Comparison of ENCODE assay signal across 20 mouse cellular contexts in genomic region chr1:37698852-37699439, GRCm38 (mm10). TPM values are rescaled to one million over a fixed set of nuclear protein-coding genes. Genes with fewer than 3 reads are reported as not detected.
DNase-seq lines count a peak whose midpoint lies in the region; ATAC-seq and TF ChIP-seq lines count a peak whose summit lies in the region.
"Had no signal": no experiment of that assay in that cellular context is flagged by ENCODE, and none has a peak within 500 bp of the region (broad histone marks: within the 10 kb centered on the region; RNA-seq: fewer than 3 reads in every experiment).

No protein-coding gene starts in this region.

- H3K9me3 ChIP-seq in heart, embryonic 12.5 days (replicated peaks), result no peaks in the 10 kb centered on the region
- H3K9me3 ChIP-seq: embryonic facial prominence, embryonic 12.5 days; limb, embryonic 12.5 days; liver, embryonic 13.5 days; midbrain, embryonic 12.5 days had no signal

- no peak for TF ChIP-seq CTCF in layer of hippocampus, adult 2 months (conservative IDR thresholded peaks at IDR 0.05)
- no peak for TF ChIP-seq CTCF in olfactory bulb, adult 2 months (IDR thresholded peaks at IDR 0.05; ENCODE audit: insufficient read depth, low read depth, low read length)

- H3K4me2 ChIP-seq in heart, embryonic 12.5 days, result no peak overlapping the region
- H3K4me2 ChIP-seq: embryonic facial prominence, embryonic 12.5 days; limb, embryonic 12.5 days; liver, embryonic 13.5 days; midbrain, embryonic 12.5 days had no signal

- H3K9ac ChIP-seq in heart, embryonic 12.5 days, result no peak overlapping the region
- H3K9ac ChIP-seq: embryonic facial prominence, embryonic 12.5 days; limb, embryonic 12.5 days; liver, embryonic 13.5 days; midbrain, embryonic 12.5 days had no signal

- H3K4me1 ChIP-seq in heart, embryonic 12.5 days (replicated peaks), result peaks cover 51% of the 10 kb centered on the region
- peaks cover 66% of the 10 kb centered on the region for H3K4me1 ChIP-seq in olfactory bulb, adult 2 months (ENCODE audit: control insufficient read depth, insufficient read depth, low read length)
- H3K4me1 ChIP-seq: liver, embryonic 13.5 days had no signal

- ATAC-seq in heart, embryonic 12.5 days (ENCODE audit: insufficient number of reproducible peaks, low FRiP score), result 0 out of 2 replicates have a peak, but pooled peaks have one; percentile 36

- H3K36me3 ChIP-seq in heart, embryonic 12.5 days, result no peaks in the 10 kb centered on the region
- H3K36me3 ChIP-seq: embryonic facial prominence, embryonic 12.5 days; limb, embryonic 12.5 days; liver, embryonic 13.5 days; midbrain, embryonic 12.5 days had no signal

- DNase-seq in heart, adult 8-10 months (ENCODE audit: low spot score), result no peak
- no peak for DNase-seq in layer of hippocampus, adult 2 months (ENCODE audit: low spot score in 2 of 2)
- no peak for DNase-seq in layer of hippocampus, postnatal 14 days (ENCODE audit: low spot score in 2 of 2)
- peak; percentile 67 for DNase-seq in right cerebral cortex, adult 18-20 months
- no peak for DNase-seq in right cerebral cortex, postnatal 10 days (ENCODE audit: low spot score in 2 of 2)
- no peak for DNase-seq in gastrocnemius, postnatal 25 days
- DNase-seq: cerebellum, adult 18-20 months; cerebellum, postnatal 36 days; gastrocnemius, postnatal 10 days; kidney, adult 9 months; liver, embryonic 13.5 days; retina, postnatal 1 day; spleen, adult 18-20 months; thymus, adult 18-20 months had no signal

- 51% methylated on average over 5 of the region's 5 CpGs for WGBS in heart, embryonic 12.5 days
- WGBS in olfactory bulb, adult 2 months, result 37% methylated on average over 5 of the region's 5 CpGs

- H3K4me3 ChIP-seq in heart, embryonic 12.5 days, result no peak overlapping the region
- H3K4me3 ChIP-seq in layer of hippocampus, adult 2 months, result no peak overlapping the region; the same call in 1 of the 2 replicates
- H3K4me3 ChIP-seq in olfactory bulb, adult 2 months (ENCODE audit: insufficient read depth, low read depth, low read length), result no peak overlapping the region
- H3K4me3 ChIP-seq: embryonic facial prominence, embryonic 12.5 days; limb, embryonic 12.5 days; liver, embryonic 13.5 days; midbrain, embryonic 12.5 days had no signal

- H3K27ac ChIP-seq in heart, embryonic 12.5 days (ENCODE audit: poor library complexity, severe bottlenecking), result peak overlapping the region; percentile 70
- peak overlapping the region; percentile 91 for H3K27ac ChIP-seq in layer of hippocampus, adult 2 months
- peak overlapping the region; percentile 93 for H3K27ac ChIP-seq in olfactory bulb, adult 2 months (ENCODE audit: insufficient read depth, low read depth, low read length)
- H3K27ac ChIP-seq: embryonic facial prominence, embryonic 12.5 days; limb, embryonic 12.5 days; liver, embryonic 13.5 days; macrophage; midbrain, embryonic 12.5 days had no signal

- no peaks in the 10 kb centered on the region for H3K27me3 ChIP-seq in heart, embryonic 12.5 days (replicated peaks)
- H3K27me3 ChIP-seq: limb, embryonic 12.5 days; midbrain, embryonic 12.5 days had no signal

- TF ChIP-seq POLR2A in olfactory bulb, adult 2 months (IDR thresholded peaks at IDR 0.05; ENCODE audit: insufficient read depth, low read depth, low read length), result no peak

RNA-seq across cellular contexts. Expression of gene 2010300C02Rik, which starts 20.9 kb away (rescaled TPM):
- polyA plus RNA-seq in heart, embryonic 12.5 days (2016; fragmentation: Nextera tagmentation; extraction: Ambion mirVana), result 6.4 and 6.5 TPM in 2 replicates
- 1 to 10 TPM; 1.1 to 3.0 (median 2.0) TPM for total RNA-seq in heart, adult 8-10 months (2022)
- 100 to 1,000 TPM; 399 to 415 TPM for total RNA-seq in layer of hippocampus, adult 2 months (2021)
- 100 to 1,000 TPM; 260 to 286 TPM for total RNA-seq in layer of hippocampus, postnatal 14 days (2021)
- polyA plus RNA-seq in olfactory bulb, adult 2 months (2012; ENCODE audit: insufficient read depth, insufficient read length, low replicate concordance, missing spikeins), result not detected in 2 replicates
- total RNA-seq in gastrocnemius, postnatal 25 days (2021), result under 1 TPM; 0.13 to 0.24 TPM
- polyA plus RNA-seq: macrophage had no signal

Comparison
In these comparisons a context has a peak if more than half of its experiments do, and no peak if none do; other contexts are left out.
1. RNA of gene 2010300C02Rik, which starts 20.9 kb away (total RNA-seq): 399 to 415 TPM in layer of hippocampus, adult 2 months and 260 to 286 TPM in layer of hippocampus, postnatal 14 days; 1.1 to 3.0 TPM in heart, adult 8-10 months and 0.13 to 0.24 TPM in gastrocnemius, postnatal 25 days; every median in the first group is over 10 times any median in the second.
2. Peak in every context shown above with its lines, with median percentiles within 50 percentile points of each other: H3K27ac ChIP-seq.